Mouse (Mus musculus) forebrain, embryonic 13.5 days (tissue): ENCODE results near the gene Klhl32. TPM values are rescaled to one million over a fixed set of nuclear protein-coding genes. Genes with fewer than 3 reads are reported as not detected.
"Not testable (repeated sequence)": the region's sequence is repeated elsewhere in the genome, so short reads cannot be mapped to it uniquely, and the experiment has no call there.

ENCODE experiments used
- ATAC-seq: fragments of 200-750 bp; cut with Nextera tagmentation; 2 replicates; pipeline ENCODE4 v1.8.0; 2017
- H3K27ac ChIP-seq: fragments of 300-500 bp; sonication (generic); 2 replicates; pipeline ENCODE4 v1.5.1; 2015; ENCODE audit warnings: inconsistent platforms, mild to moderate bottlenecking, moderate library complexity
- H3K27me3 ChIP-seq: fragments of 300-500 bp; sonication (generic); 2 replicates; pipeline ENCODE4 v1.6.1; 2015; ENCODE audit warnings: mild to moderate bottlenecking, inconsistent platforms
- H3K36me3 ChIP-seq: fragments of 300-500 bp; sonication (generic); 2 replicates; pipeline ENCODE4 v1.6.1; 2015; ENCODE audit warnings: mild to moderate bottlenecking, inconsistent platforms; ENCODE audit not compliant: poor library complexity, severe bottlenecking
- H3K4me1 ChIP-seq: fragments of 300-500 bp; sonication (generic); 2 replicates; pipeline ENCODE4 v1.6.1; 2015; ENCODE audit warnings: inconsistent platforms
- H3K4me2 ChIP-seq: fragments of 300-500 bp; sonication (generic); 2 replicates; pipeline ENCODE4 v1.6.1; 2015; ENCODE audit warnings: inconsistent platforms, mild to moderate bottlenecking, moderate library complexity
- H3K4me3 ChIP-seq: fragments of 300-500 bp; sonication (generic); 2 replicates; pipeline ENCODE4 v1.5.1; 2015; ENCODE audit warnings: mild to moderate bottlenecking, inconsistent platforms
- H3K9ac ChIP-seq: fragments of 300-500 bp; sonication (generic); 2 replicates; pipeline ENCODE4 v1.6.1; 2015; ENCODE audit warnings: mild to moderate bottlenecking, inconsistent platforms
- H3K9me3 ChIP-seq: fragments of 300-500 bp; sonication (generic); replicated peaks from 2 replicates; pipeline ENCODE4 v1.6.1; 2016; ENCODE audit warnings: inconsistent platforms
- WGBS: fragments of 180-500 bp; shearing (Covaris S2); methylation state at CpG from one replicate; pipeline ENCODE4 v1.1.7; 2015; 5-methylcytosine and 5-hydroxymethylcytosine counted together
- polyA plus RNA-seq: library from polyadenylated mRNA; unstranded; fragments of >200 nt; fragmentation: Nextera tagmentation; extraction: Ambion mirVana; gene quantifications from 2 replicates; pipeline ENCODE4 v1.2.1, GENCODE M21; 2015

The Klhl32 gene
- polyA plus RNA-seq: 12.3 and 16.7 TPM in 2 replicates

- peak; percentile 96 for ATAC-seq
- under 1% methylated on average over 57 of the region's 63 CpGs for WGBS
- Histone ChIP-seq H3K27ac (peak within 1 kb of the TSS; percentile 94), H3K9me3 (no peaks in the 10 kb centered on the region), H3K4me2 (peak within 1 kb of the TSS; percentile 75), H3K27me3 (no peaks in the 10 kb centered on the region), H3K9ac (peak within 1 kb of the TSS; percentile 76), H3K36me3 (no peaks in the 10 kb centered on the region), H3K4me1 (peaks cover 28% of the 10 kb centered on the region), H3K4me3 (peak within 1 kb of the TSS; percentile 75)
These were observed at the start of gene Klhl32 for GRCm38 (mm10) chr4:24850401-24851325. Gene Klhl32, minus strand, starts transcription at chr4:24851124.

DNA sequence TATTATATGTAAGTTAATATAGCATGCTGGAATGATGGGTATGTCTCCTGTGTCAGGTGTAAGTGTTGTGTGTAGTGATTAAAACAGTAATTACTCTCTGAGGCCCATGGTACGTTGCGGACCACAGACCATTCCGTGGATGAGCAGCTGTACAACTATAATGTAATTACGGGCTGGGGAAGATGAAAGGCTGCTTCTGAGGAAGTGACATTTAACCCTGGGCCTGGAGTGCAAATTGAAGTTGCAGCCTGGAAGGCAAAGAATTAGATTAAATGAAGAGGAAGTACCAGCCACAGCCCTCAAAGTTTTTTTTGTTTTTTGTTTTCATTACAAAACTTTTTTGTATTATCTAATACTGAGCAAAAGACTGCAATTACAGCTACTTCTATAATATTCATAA lies 48.2 kb upstream of the Klhl32 start:
- H3K27ac ChIP-seq: no peak overlapping the region
- peak overlapping the region; percentile 72 for H3K4me2 ChIP-seq
- H3K4me3 ChIP-seq: peak overlapping the region; percentile 68
- peaks cover 26% of the 10 kb centered on the region for H3K36me3 ChIP-seq
- no peaks in the 10 kb centered on the region for H3K27me3 ChIP-seq
- no peaks in the 10 kb centered on the region for H3K9me3 ChIP-seq
- peak overlapping the region; percentile 76; the same call in 1 of the 2 replicates for H3K9ac ChIP-seq
- 42% methylated on average over 4 of the region's 4 CpGs for WGBS
- peaks cover 11% of the 10 kb centered on the region for H3K4me1 ChIP-seq
- no peak for ATAC-seq

- Histone ChIP-seq H3K9ac (peak overlapping the region; percentile 76), H3K36me3 (peaks cover 25% of the 10 kb centered on the region), H3K9me3 (no peaks in the 10 kb centered on the region), H3K27ac (no peak overlapping the region), H3K27me3 (no peaks in the 10 kb centered on the region), H3K4me3 (peak overlapping the region; percentile 68), H3K4me2 (peak overlapping the region; percentile 72), H3K4me1 (peaks cover 11% of the 10 kb centered on the region)
- 26% methylated on average over 8 of the region's 8 CpGs for WGBS
- peak; percentile 13; the same call in 1 of the 2 replicates for ATAC-seq
These were observed 47.7 kb upstream of the Klhl32 start for GRCm38 (mm10) chr4:24898636-24899035.

DNA sequence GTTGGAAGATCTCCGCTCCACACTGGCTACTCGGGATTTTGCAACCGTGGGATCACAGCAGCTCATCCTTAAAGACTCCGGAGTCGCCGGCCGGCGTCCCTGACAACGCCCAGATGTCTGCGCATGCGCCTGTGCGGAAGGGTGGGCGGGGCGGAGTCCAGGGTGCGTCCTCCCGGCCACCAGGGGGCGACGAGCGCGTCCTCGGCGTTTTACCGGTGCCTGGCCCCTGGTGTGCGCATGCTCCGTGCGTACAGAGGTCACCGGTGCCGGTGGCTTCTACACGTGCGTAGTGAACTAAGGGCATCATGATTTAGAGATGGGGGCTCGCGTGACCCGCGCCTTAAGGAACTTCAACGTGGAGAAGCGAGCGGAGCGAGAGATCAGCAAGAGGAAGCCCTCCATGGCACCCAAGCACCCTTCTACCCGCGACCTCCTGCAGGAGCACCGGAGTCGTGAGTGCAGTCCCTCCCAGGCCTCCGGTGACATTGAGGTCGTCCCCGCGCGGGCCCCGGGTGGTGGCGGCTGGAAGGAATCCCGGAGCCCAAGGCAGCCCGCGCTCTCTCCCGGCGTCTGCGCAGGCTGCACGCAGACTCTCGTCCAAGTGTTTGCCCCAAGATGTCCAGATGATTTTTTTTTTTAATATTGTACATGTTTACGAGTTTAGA lies 47.1 kb upstream of the Klhl32 start, which contains the start of gene Ndufaf4:
TSS of gene Ndufaf4 (plus strand) at position 233 of the 665 bp plus-strand sequence.
- Histone ChIP-seq H3K9me3 (no peaks in the 10 kb centered on the region), H3K27me3 (no peaks in the 10 kb centered on the region), H3K36me3 (peaks cover 18% of the 10 kb centered on the region), H3K27ac (peak within 1 kb of the TSS; percentile 2; the same call in 1 of the 2 replicates), H3K4me2 (peak within 1 kb of the TSS; percentile 72), H3K4me3 (peak within 1 kb of the TSS; percentile 68), H3K4me1 (peaks cover 11% of the 10 kb centered on the region), H3K9ac (peak within 1 kb of the TSS; percentile 76)
- ATAC-seq: peak; percentile 98
- WGBS: under 1% methylated on average over 58 of the region's 58 CpGs

- Histone ChIP-seq H3K36me3 (peaks cover 17% of the 10 kb centered on the region), H3K9me3 (no peaks in the 10 kb centered on the region), H3K27ac (no peak overlapping the region), H3K4me3 (peak overlapping the region; percentile 68), H3K9ac (peak overlapping the region; percentile 76), H3K4me2 (peak overlapping the region; percentile 72), H3K4me1 (peaks cover 11% of the 10 kb centered on the region), H3K27me3 (no peaks in the 10 kb centered on the region)
- ATAC-seq: peak; percentile 45
- 20% methylated on average over 7 of the region's 7 CpGs for WGBS
These were observed 46.4 kb upstream of the Klhl32 start for GRCm38 (mm10) chr4:24897351-24897750.

DNA sequence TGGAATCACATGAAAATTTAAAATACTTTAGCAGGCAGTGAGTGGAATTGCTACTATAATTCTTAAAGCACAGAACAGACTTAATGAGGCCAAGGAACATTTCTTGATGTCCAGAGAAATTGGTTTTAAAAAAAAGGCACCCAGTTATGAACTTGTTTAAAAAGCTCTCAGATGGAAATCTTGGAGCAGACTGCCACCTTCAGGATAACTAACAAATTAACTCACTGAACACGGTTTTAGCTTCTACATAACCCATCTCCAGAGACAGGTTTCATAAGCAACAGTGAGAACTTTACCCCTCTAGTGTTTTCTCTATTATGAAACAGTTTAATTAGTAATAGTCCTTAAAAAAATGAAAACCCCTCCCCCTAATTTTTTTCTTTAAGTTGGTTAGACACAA lies 45.9 kb upstream of the Klhl32 start:
- no peak for ATAC-seq
- Histone ChIP-seq H3K9me3 (no peaks in the 10 kb centered on the region), H3K4me1 (peaks cover 11% of the 10 kb centered on the region), H3K4me2 (peak overlapping the region; percentile 72; the same call in 1 of the 2 replicates), H3K27me3 (no peaks in the 10 kb centered on the region), H3K27ac (no peak overlapping the region), H3K9ac (no peak overlapping the region), H3K36me3 (peaks cover 14% of the 10 kb centered on the region), H3K4me3 (no peak overlapping the region)
- WGBS: 3% methylated on average over 1 of the region's 1 CpGs

GRCm38 (mm10) chr4:24894625-24895024 lies 43.7 kb upstream of the Klhl32 start:
- H3K27ac ChIP-seq: no peak overlapping the region
- no peaks in the 10 kb centered on the region for H3K27me3 ChIP-seq
- H3K9ac ChIP-seq: no peak overlapping the region
- H3K9me3 ChIP-seq: peaks cover 6% of the 10 kb centered on the region
- H3K4me2 ChIP-seq: no peak overlapping the region
- 83% methylated on average over 4 of the region's 4 CpGs for WGBS
- H3K4me3 ChIP-seq: no peak overlapping the region
- H3K36me3 ChIP-seq: no peaks in the 10 kb centered on the region
- peaks cover 11% of the 10 kb centered on the region for H3K4me1 ChIP-seq
- ATAC-seq: no peak

DNA sequence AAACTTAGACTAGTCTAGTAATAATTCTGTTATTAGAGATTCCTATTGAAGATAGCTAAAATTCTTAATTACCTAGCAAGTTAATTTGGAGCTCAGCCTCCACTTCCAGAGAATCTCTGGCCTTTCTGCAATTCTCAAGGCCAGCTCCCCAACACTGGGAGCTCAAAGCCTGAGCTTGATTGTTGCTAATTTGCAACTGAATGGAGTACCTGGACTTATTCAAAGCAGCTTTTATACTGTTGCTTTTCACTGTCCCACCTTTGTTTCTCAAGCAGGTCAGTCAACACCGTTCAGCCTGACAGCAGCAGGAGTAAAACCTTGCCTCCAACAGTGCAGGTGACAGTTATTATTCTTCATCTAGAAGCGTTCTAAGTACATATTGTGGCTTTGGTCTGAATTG lies 41.4 kb upstream of the Klhl32 start:
- not testable (repeated sequence) for ATAC-seq, H3K9ac ChIP-seq, H3K27me3 ChIP-seq, H3K36me3 ChIP-seq, H3K4me1 ChIP-seq, H3K4me3 ChIP-seq, H3K4me2 ChIP-seq, H3K27ac ChIP-seq, H3K9me3 ChIP-seq
- WGBS: 57% methylated on average over 2 of the region's 2 CpGs

DNA sequence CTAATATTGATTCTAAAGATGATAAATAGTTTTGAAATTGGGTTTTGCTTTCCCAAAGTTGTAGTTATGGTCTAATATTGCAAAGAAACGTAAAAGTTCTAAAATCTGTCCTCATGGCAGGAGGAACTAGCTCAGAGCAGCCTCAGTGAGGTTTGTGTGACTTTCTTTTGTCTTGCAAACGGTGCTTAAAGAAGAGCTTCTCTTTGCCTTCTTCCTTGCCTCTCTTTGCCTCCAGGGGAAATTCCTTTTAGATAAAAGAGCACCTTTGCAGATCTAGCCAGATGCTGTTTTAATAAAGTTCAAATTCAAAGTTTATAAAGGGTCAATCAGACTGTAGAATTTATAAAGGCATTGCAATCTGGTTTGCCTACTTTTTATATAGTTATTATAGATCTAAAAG lies 38.5 kb upstream of the Klhl32 start:
- not testable (repeated sequence) for H3K4me1 ChIP-seq, H3K4me3 ChIP-seq, H3K9me3 ChIP-seq, H3K9ac ChIP-seq, H3K27me3 ChIP-seq, H3K4me2 ChIP-seq, H3K27ac ChIP-seq, H3K36me3 ChIP-seq, ATAC-seq
- 38% methylated on average over 2 of the region's 2 CpGs for WGBS

- no peaks in the 10 kb centered on the region for H3K4me1 ChIP-seq
- H3K9me3 ChIP-seq: no peaks in the 10 kb centered on the region
- no peaks in the 10 kb centered on the region for H3K36me3 ChIP-seq
- no peak overlapping the region for H3K4me2 ChIP-seq
- 80% methylated on average over 4 of the region's 4 CpGs for WGBS
- no peak overlapping the region for H3K9ac ChIP-seq
- H3K27me3 ChIP-seq: no peaks in the 10 kb centered on the region
- H3K4me3 ChIP-seq: no peak overlapping the region
- ATAC-seq: no peak
- no peak overlapping the region for H3K27ac ChIP-seq
These were observed 18.3 kb upstream of the Klhl32 start for GRCm38 (mm10) chr4:24869230-24869629.

GRCm38 (mm10) chr4:24865691-24866090 lies 14.8 kb upstream of the Klhl32 start:
- H3K4me3 ChIP-seq: no peak overlapping the region
- H3K27ac ChIP-seq: no peak overlapping the region
- H3K4me1 ChIP-seq: no peaks in the 10 kb centered on the region
- H3K9ac ChIP-seq: no peak overlapping the region
- WGBS: 51% methylated on average over 6 of the region's 6 CpGs
- ATAC-seq: no peak
- H3K9me3 ChIP-seq: no peaks in the 10 kb centered on the region
- no peaks in the 10 kb centered on the region for H3K36me3 ChIP-seq
- no peak overlapping the region for H3K4me2 ChIP-seq
- H3K27me3 ChIP-seq: no peaks in the 10 kb centered on the region

- Histone ChIP-seq H3K4me3 (no peak overlapping the region), H3K9ac (no peak overlapping the region), H3K27me3 (no peaks in the 10 kb centered on the region), H3K9me3 (no peaks in the 10 kb centered on the region), H3K36me3 (no peaks in the 10 kb centered on the region), H3K4me2 (no peak overlapping the region), H3K27ac (no peak overlapping the region), H3K4me1 (peaks cover 28% of the 10 kb centered on the region)
- WGBS: 46% methylated on average over 2 of the region's 2 CpGs
- ATAC-seq: no peak
These were observed 3.5 kb downstream of the Klhl32 start for GRCm38 (mm10) chr4:24847406-24847805.
